Mouse (Mus musculus): ENCODE measurements around the gene Ankrd33b.

GRCm38 (mm10) chr15:31254939-31255535 is 112.5 kb downstream of the Ankrd33b start:
- TF ChIP-seq CTCF (conservative IDR thresholded peaks at IDR 0.05; ENCODE audit: low read length), result no peak
- TF ChIP-seq POU5F1 (IDR thresholded peaks at IDR 0.05; ENCODE audit: borderline replicate concordance, low read length), result no peak
- TF ChIP-seq NANOG (IDR thresholded peaks at IDR 0.05; ENCODE audit: borderline replicate concordance, low read length), result no peak
